Mouse (Mus musculus) liver, embryonic 14.5 days (tissue): ENCODE measurements around the gene Plcd1.

Experiments used
- CTCF ChIP-seq: IDR thresholded peaks from 2 replicates; pipeline ENCODE4 v1.5.1; 2016; ENCODE audit warnings: antibody characterized with exemption, low read depth, control low read depth
- EP300 ChIP-seq: IDR thresholded peaks from 2 replicates; pipeline ENCODE4 v1.6.1; 2016; ENCODE audit warnings: antibody characterized with exemption, low read depth

- TF ChIP-seq CTCF (no peak), EP300 (no peak)
Observed at GRCm38 (mm10) chr9:119035836-119036235, 57.5 kb downstream of the Plcd1 start.
